Mouse (Mus musculus): ENCODE results near the gene Eef2. TPM values are rescaled to one million over a fixed set of nuclear protein-coding genes. Genes with fewer than 3 reads are reported as not detected.
"Not testable (repeated sequence)": the region's sequence is repeated elsewhere in the genome, so short reads cannot be mapped to it uniquely, and the experiment has no call there.

Gene Eef2
- polyA plus RNA-seq, 1 experiment from 2014 or later = 479 TPM

- peaks cover 30% of the 10 kb centered on the region for H3K36me3 ChIP-seq (ENCODE audit: control insufficient read depth, insufficient read depth, low read length)
- peak overlapping the region; percentile 98 for H3K27ac ChIP-seq (replicated peaks; ENCODE audit: low read depth, low read length)
- WGBS = 14% methylated on average over 4 of the region's 4 CpGs
- not testable (repeated sequence) for H3K27me3 ChIP-seq (ENCODE audit: control insufficient read depth, insufficient read depth, low read length); H3K9me3 ChIP-seq (ENCODE audit: control insufficient read depth, low read length); DNase-seq
- H3K4me3 ChIP-seq (replicated peaks; ENCODE audit: low read depth, low read length) = 0 out of 2 replicates have a peak overlapping the region, but pooled peaks have one; percentile 38
- H3K4me2 ChIP-seq (ENCODE audit: low read length) = peak overlapping the region; percentile 94
- peak; percentile 21; the same call in 1 of the 2 replicates for ATAC-seq (ENCODE audit: low FRiP score, low TSS enrichment)
- peak overlapping the region; percentile 59 for H3K9ac ChIP-seq (replicated peaks; ENCODE audit: low read length)
- peaks cover 27% of the 10 kb centered on the region for H3K4me1 ChIP-seq (ENCODE audit: control insufficient read depth, insufficient read depth, low read length)
Measured at GRCm38 (mm10) chr10:81175345-81175701, 1.1 kb upstream of the Eef2 start.

GRCm38 (mm10) chr10:81175936-81176465 lies 430 bp upstream of the Eef2 start:
- DNase-seq (no peak), ATAC-seq (ENCODE audit: low FRiP score, low TSS enrichment) (no peak)
- Histone ChIP-seq H3K9me3 (ENCODE audit: control insufficient read depth, low read length) (no peaks in the 10 kb centered on the region), H3K4me3 (replicated peaks; ENCODE audit: low read depth, low read length) (peak overlapping the region; percentile 95), H3K4me2 (ENCODE audit: low read length) (peak overlapping the region; percentile 94), H3K27ac (replicated peaks; ENCODE audit: low read depth, low read length) (peak overlapping the region; percentile 98), H3K4me1 (ENCODE audit: control insufficient read depth, insufficient read depth, low read length) (peaks cover 27% of the 10 kb centered on the region), H3K36me3 (ENCODE audit: control insufficient read depth, insufficient read depth, low read length) (peaks cover 37% of the 10 kb centered on the region), H3K9ac (replicated peaks; ENCODE audit: low read length) (no peak overlapping the region; the same call in 1 of the 2 replicates), H3K27me3 (ENCODE audit: control insufficient read depth, insufficient read depth, low read length) (no peaks in the 10 kb centered on the region)
- 6% methylated on average over 13 of the region's 13 CpGs for WGBS

GRCm38 (mm10) chr10:81177491-81177925 lies 1.1 kb downstream of the Eef2 start:
- Histone ChIP-seq H3K36me3 (ENCODE audit: control insufficient read depth, insufficient read depth, low read length) (peaks cover 52% of the 10 kb centered on the region), H3K27ac (replicated peaks; ENCODE audit: low read depth, low read length) (peak overlapping the region; percentile 98; the same call in 1 of the 2 replicates), H3K9me3 (ENCODE audit: control insufficient read depth, low read length) (no peaks in the 10 kb centered on the region), H3K4me1 (ENCODE audit: control insufficient read depth, insufficient read depth, low read length) (peaks cover 30% of the 10 kb centered on the region), H3K4me3 (replicated peaks; ENCODE audit: low read depth, low read length) (peak overlapping the region; percentile 95), H3K4me2 (ENCODE audit: low read length) (peak overlapping the region; percentile 94), H3K9ac (replicated peaks; ENCODE audit: low read length) (peak overlapping the region; percentile 96), H3K27me3 (ENCODE audit: control insufficient read depth, insufficient read depth, low read length) (no peaks in the 10 kb centered on the region)
- 14% methylated on average over 16 of the region's 16 CpGs for WGBS
- no peak for DNase-seq
- ATAC-seq (ENCODE audit: low FRiP score, low TSS enrichment) = no peak

GRCm38 (mm10) chr10:81177958-81178712 lies 1.7 kb downstream of the Eef2 start:
- ATAC-seq (ENCODE audit: low FRiP score, low TSS enrichment) (no peak), DNase-seq (no peak)
- 74% methylated on average over 14 of the region's 14 CpGs for WGBS
- H3K36me3 ChIP-seq (ENCODE audit: control insufficient read depth, insufficient read depth, low read length) = peaks cover 52% of the 10 kb centered on the region
- no peaks in the 10 kb centered on the region for H3K27me3 ChIP-seq (ENCODE audit: control insufficient read depth, insufficient read depth, low read length)
- peak overlapping the region; percentile 94 for H3K4me2 ChIP-seq (ENCODE audit: low read length)
- peaks cover 30% of the 10 kb centered on the region for H3K4me1 ChIP-seq (ENCODE audit: control insufficient read depth, insufficient read depth, low read length)
- H3K4me3 ChIP-seq (replicated peaks; ENCODE audit: low read depth, low read length) = peak overlapping the region; percentile 95
- H3K9ac ChIP-seq (replicated peaks; ENCODE audit: low read length) = peak overlapping the region; percentile 96
- H3K9me3 ChIP-seq (ENCODE audit: control insufficient read depth, low read length) = no peaks in the 10 kb centered on the region
- H3K27ac ChIP-seq (replicated peaks; ENCODE audit: low read depth, low read length) = no peak overlapping the region

- DNase-seq = no peak
- Histone ChIP-seq H3K9ac (replicated peaks; ENCODE audit: low read length) (no peak overlapping the region), H3K4me3 (replicated peaks; ENCODE audit: low read depth, low read length) (no peak overlapping the region), H3K4me2 (ENCODE audit: low read length) (no peak overlapping the region), H3K36me3 (ENCODE audit: control insufficient read depth, insufficient read depth, low read length) (peaks cover 52% of the 10 kb centered on the region), H3K9me3 (ENCODE audit: control insufficient read depth, low read length) (no peaks in the 10 kb centered on the region), H3K27ac (replicated peaks; ENCODE audit: low read depth, low read length) (no peak overlapping the region), H3K4me1 (ENCODE audit: control insufficient read depth, insufficient read depth, low read length) (peaks cover 29% of the 10 kb centered on the region), H3K27me3 (ENCODE audit: control insufficient read depth, insufficient read depth, low read length) (no peaks in the 10 kb centered on the region)
- 96% methylated on average over 11 of the region's 11 CpGs for WGBS
- ATAC-seq (ENCODE audit: low FRiP score, low TSS enrichment) = no peak
Measured at GRCm38 (mm10) chr10:81178927-81179326, 2.5 kb downstream of the Eef2 start.

GRCm38 (mm10) chr10:81179451-81180342 lies 3.3 kb downstream of the Eef2 start:
- no peak overlapping the region for H3K4me3 ChIP-seq (replicated peaks; ENCODE audit: low read depth, low read length)
- H3K27ac ChIP-seq (replicated peaks; ENCODE audit: low read depth, low read length) = no peak overlapping the region
- 90% methylated on average over 32 of the region's 32 CpGs for WGBS
- no peak overlapping the region for H3K9ac ChIP-seq (replicated peaks; ENCODE audit: low read length)
- no peak for DNase-seq
- peaks cover 24% of the 10 kb centered on the region for H3K4me1 ChIP-seq (ENCODE audit: control insufficient read depth, insufficient read depth, low read length)
- no peak for ATAC-seq (ENCODE audit: low FRiP score, low TSS enrichment)
- H3K27me3 ChIP-seq (ENCODE audit: control insufficient read depth, insufficient read depth, low read length) = no peaks in the 10 kb centered on the region
- no peaks in the 10 kb centered on the region for H3K9me3 ChIP-seq (ENCODE audit: control insufficient read depth, low read length)
- H3K4me2 ChIP-seq (ENCODE audit: low read length) = no peak overlapping the region
- H3K36me3 ChIP-seq (ENCODE audit: control insufficient read depth, insufficient read depth, low read length) = peaks cover 59% of the 10 kb centered on the region

GRCm38 (mm10) chr10:81180946-81181345 lies 4.5 kb downstream of the Eef2 start:
- peaks cover 19% of the 10 kb centered on the region for H3K4me1 ChIP-seq (ENCODE audit: control insufficient read depth, insufficient read depth, low read length)
- H3K9ac ChIP-seq (replicated peaks; ENCODE audit: low read length) = no peak overlapping the region
- H3K4me3 ChIP-seq (replicated peaks; ENCODE audit: low read depth, low read length) = no peak overlapping the region
- WGBS = 93% methylated on average over 13 of the region's 13 CpGs
- no peaks in the 10 kb centered on the region for H3K9me3 ChIP-seq (ENCODE audit: control insufficient read depth, low read length)
- no peak for ATAC-seq (ENCODE audit: low FRiP score, low TSS enrichment)
- no peak overlapping the region for H3K27ac ChIP-seq (replicated peaks; ENCODE audit: low read depth, low read length)
- DNase-seq = no peak
- H3K27me3 ChIP-seq (ENCODE audit: control insufficient read depth, insufficient read depth, low read length) = no peaks in the 10 kb centered on the region
- peaks cover 71% of the 10 kb centered on the region for H3K36me3 ChIP-seq (ENCODE audit: control insufficient read depth, insufficient read depth, low read length)
- H3K4me2 ChIP-seq (ENCODE audit: low read length) = no peak overlapping the region

GRCm38 (mm10) chr10:81181860-81182259 lies 5.4 kb downstream of the Eef2 start:
- not testable (repeated sequence) for H3K9me3 ChIP-seq (ENCODE audit: control insufficient read depth, low read length); H3K27me3 ChIP-seq (ENCODE audit: control insufficient read depth, insufficient read depth, low read length); H3K9ac ChIP-seq (replicated peaks; ENCODE audit: low read length); H3K4me3 ChIP-seq (replicated peaks; ENCODE audit: low read depth, low read length); ATAC-seq (ENCODE audit: low FRiP score, low TSS enrichment); DNase-seq; H3K4me2 ChIP-seq (ENCODE audit: low read length)
- 82% methylated on average over 12 of the region's 12 CpGs for WGBS
- peak overlapping the region; percentile 64; the same call in 1 of the 2 replicates for H3K27ac ChIP-seq (replicated peaks; ENCODE audit: low read depth, low read length)
- peaks cover 77% of the 10 kb centered on the region for H3K36me3 ChIP-seq (ENCODE audit: control insufficient read depth, insufficient read depth, low read length)
- H3K4me1 ChIP-seq (ENCODE audit: control insufficient read depth, insufficient read depth, low read length) = peaks cover 19% of the 10 kb centered on the region
